Mouse (Mus musculus) fibroblast of lung, adult 2 months (primary cell): Measurements from ENCODE around the gene Clip1.
"Not testable (repeated sequence)": the region's sequence is repeated elsewhere in the genome, so short reads cannot be mapped to it uniquely, and the experiment has no call there.

Experiments
- DNase-seq: peaks from one replicate; pipeline ENCODE4 v3.0.0-alpha.2; 2011; ENCODE audit warnings: low read depth

Clip1 gene

GRCm38 (mm10) chr5:123684221-123685144, at the start of gene Clip1:
Gene Clip1 (minus strand): TSS chr5:123684618.
- DNase-seq: no peak

DNA sequence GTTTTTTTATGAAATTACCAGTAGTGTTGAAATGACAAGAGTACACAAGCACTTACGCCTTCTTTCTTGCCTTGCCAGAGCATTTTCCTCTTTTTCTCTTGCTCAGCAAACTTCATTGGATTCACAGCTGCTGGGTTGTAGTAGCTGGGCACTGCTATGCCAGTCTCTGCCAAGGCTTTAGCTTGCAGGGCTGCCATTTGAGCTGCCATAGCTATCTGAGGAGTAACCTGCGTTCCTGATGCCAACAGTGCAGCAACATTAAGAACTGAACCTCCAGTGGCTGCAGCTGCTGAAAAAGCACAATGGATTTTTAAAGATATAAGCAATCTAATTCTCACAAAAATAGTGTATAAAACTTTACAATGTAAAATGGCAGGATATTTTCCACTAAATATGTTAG, 46.6 kb upstream of the Clip1 start:
- DNase-seq: no peak

DNA sequence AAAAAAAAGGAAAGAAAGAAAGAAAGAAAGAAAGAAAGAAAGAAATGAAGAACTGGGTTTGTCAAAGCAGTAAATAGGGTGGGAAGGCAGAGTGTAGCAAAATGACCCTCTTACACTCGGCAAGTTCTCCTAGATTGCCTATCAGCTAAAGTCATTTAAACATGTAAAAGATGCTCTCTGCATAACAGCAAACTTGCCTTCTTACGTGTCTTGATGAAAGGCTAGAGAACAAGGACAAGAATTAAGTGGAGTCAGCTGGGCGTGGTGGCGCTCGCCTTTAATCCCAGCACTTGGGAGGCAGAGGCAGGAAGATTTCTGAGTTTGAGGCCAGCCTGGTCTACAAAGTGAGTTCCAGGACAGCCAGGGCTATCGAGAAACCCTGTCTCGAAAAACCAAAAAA, 39.4 kb upstream of the Clip1 start:
- not testable (repeated sequence) for DNase-seq

- peak; percentile 94 for DNase-seq
Observed at GRCm38 (mm10) chr5:123720328-123721311, 36.2 kb upstream of the Clip1 start, which contains the start of gene Zcchc8. Gene Zcchc8 (minus strand): TSS chr5:123721100.

GRCm38 (mm10) chr5:123714622-123715021, 30.2 kb upstream of the Clip1 start:
- DNase-seq: no peak

DNA sequence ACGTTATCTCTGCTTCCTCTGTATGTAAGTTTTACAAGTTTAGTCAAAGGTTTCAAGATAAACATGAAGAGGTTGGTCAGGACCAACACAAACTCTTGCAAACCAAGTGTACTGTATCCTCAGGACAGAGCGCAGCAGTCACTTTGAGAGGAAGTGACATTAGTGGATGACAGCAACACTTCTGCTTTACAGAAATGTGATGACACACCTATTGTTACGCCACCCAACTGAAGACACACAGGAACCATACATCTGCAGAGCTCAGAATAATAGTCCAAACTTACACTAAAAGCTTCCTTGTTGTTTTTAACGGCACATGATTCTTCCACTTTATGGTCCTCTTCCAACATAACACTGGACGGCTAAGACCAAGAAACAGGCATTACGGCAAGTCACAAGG, 29.4 kb upstream of the Clip1 start:
- no peak for DNase-seq

- DNase-seq: no peak
Observed at GRCm38 (mm10) chr5:123709571-123709970, 25.2 kb upstream of the Clip1 start.

- no peak for DNase-seq
Observed at GRCm38 (mm10) chr5:123708598-123708997, 24.2 kb upstream of the Clip1 start.

GRCm38 (mm10) chr5:123700625-123701024, 16.2 kb upstream of the Clip1 start:
- DNase-seq: peak; percentile 40

DNA sequence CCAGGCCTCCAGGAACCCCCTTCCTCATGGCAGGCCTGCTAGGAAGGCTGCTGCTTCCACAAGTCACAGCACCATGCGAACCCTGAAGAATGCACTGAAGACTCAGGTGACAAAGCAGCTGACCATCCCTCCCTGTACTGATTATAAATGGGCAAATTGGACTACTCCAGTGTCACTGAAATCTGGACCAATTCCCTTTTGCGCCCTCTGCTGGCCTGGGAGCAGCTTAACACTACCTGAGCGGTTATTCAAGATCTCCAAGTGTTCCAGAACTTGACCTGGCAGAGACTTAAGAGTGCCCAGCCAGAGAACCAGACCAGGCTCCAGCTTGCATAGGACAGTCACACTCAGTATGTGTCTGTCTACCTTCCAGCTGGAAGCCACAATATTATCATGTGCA, 14.8 kb upstream of the Clip1 start:
- DNase-seq: no peak

DNA sequence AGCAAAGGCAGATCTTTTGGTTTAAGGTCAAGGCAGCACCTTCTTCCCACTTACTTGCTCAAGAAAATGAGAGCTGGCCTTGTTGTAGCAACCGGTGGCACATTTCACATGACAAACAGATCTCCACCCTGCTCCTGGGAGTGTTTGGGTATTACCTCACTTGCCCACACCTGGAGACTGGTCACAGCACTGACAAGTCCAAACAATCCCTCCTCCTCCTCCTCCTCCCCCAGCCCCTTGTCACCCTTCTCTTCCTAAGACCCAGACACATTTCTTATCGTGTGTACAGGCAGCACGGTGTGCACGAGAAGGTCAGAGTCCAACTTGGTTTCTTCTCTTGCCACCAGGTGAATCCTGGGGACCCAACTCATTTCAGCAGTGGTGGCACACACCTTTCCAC, 12.5 kb upstream of the Clip1 start:
- no peak for DNase-seq

GRCm38 (mm10) chr5:123696244-123696643, 11.8 kb upstream of the Clip1 start:
- peak; percentile 91 for DNase-seq

GRCm38 (mm10) chr5:123694468-123694867, 10.1 kb upstream of the Clip1 start:
- peak; percentile 93 for DNase-seq

GRCm38 (mm10) chr5:123683377-123684220, 819 bp downstream of the Clip1 start:
- DNase-seq: no peak

- no peak for DNase-seq
Observed at GRCm38 (mm10) chr5:123683043-123683376, 1.4 kb downstream of the Clip1 start.

DNA sequence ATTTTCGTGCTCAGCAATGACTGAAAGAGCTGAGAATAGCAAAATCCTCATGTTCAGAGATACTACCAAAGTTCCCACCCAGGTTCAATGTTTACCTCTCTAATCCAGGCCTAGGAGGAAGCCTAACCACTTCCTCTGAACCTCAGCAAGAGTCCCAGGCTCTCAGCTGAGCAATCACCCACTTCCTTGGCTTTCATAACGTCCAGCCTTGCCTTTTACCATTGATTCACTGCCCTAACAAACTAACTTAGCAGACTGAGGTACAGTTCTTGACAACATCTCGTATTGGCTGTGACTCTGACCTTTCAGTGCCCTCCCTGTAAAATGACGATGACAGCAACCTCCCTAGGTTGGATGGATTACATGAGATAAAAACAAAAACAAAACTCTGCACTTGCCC, 2.0 kb downstream of the Clip1 start:
- DNase-seq: no peak

DNA sequence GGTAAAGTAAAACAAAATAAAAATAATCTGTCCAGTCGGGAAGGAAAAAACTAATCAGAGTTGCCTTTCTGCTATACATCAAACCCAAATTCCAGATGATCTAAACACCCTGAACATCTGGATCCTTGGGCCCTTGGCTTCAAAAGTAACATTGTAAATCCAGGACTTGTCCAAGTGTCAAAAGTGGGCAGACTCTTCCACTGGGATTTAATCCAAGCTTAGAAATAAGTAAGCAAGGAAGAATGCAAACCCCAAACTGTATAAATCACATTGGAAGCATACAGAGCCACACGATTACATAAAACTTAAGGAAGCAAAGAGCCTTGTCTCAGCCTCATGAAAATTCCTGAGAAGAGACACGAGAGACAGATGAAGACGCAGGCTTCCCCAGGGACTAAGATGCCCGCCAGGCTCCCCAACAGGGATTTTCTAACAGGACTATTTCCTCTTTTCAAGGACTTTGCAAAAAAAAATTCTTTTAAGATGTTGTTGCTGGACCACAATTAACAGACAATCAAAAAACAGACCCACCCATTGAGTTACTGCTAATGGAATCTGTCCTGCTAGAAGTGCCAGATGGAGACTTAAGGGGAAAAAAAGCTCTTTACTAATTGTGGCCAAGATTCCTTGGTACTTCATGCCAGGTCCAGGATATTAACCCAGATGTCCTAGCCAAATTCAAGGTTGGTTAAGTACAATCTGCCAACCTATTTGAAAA, 4.7 kb downstream of the Clip1 start:
- DNase-seq: no peak

DNA sequence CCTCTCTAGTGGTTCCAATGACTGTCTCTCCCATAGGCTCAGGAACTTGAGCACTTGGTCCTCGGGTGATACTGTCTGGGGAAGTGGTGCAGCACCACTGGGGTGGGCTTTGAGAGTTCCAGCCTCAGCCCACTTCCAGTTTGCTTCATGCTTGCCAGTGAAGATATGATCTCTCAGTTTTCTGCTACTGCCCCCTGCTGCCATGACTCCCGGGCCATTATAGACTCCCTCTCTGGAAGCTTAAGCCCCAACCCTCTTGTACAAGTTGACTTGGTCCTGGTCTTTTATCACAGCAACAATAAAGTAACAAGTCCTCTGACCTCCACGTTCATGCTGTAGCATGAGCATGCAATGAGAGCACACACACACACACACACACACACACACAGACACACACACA, 5.3 kb downstream of the Clip1 start:
- no peak for DNase-seq

DNA sequence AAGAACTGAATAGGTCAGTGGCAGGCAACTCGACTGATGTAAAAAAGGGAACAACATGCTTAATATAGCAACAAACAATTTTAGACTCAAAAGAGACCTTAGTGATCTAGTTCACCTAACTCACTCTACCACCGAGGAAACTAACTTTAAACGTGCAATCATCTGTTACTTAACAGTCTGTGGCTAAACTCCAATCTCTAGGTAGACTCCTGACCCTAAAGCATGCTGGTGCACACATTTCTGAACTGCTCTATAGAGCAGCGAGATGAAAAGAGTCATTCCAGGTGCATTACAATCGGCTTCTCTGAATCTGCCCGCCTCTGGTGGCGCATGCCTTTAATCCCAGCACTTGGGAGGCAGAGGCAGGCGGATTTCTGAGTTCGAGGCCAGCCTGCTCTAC, 8.7 kb downstream of the Clip1 start:
- DNase-seq: no peak

GRCm38 (mm10) chr5:123675221-123675620, 9.2 kb downstream of the Clip1 start:
- DNase-seq: no peak

GRCm38 (mm10) chr5:123671473-123671820, 13.0 kb downstream of the Clip1 start:
- DNase-seq: no peak
